Mouse (Mus musculus) spleen, postnatal 14 days (tissue): ENCODE results near the gene Chrna3.

Source experiments
- DNase-seq, 2 experiments: peaks; one replicate each; pipeline ENCODE4 v3.0.0; 2021 to 2022; ENCODE audit warnings: low spot score in 2 of 2

The Chrna3 gene

DNA sequence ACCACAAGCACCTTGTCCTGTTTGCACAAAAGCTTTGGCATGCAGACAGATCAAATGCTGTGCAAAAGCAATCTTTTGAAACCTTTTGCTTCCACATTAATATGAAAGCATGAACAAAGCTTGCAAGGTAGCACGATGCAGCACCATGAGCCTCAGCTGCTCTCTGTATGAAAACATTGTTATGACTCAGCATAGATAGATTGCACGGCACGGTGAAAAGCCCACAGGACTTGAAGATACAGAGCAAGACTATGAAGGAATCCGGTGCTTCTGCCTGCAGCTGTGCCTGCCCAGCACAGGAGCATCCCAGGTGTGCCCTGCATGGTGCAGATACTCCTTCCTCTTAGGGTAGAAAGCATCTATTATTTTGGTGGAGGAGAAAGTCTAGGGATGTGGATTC is 22.8 kb downstream of the Chrna3 start:
- DNase-seq = no peak

DNA sequence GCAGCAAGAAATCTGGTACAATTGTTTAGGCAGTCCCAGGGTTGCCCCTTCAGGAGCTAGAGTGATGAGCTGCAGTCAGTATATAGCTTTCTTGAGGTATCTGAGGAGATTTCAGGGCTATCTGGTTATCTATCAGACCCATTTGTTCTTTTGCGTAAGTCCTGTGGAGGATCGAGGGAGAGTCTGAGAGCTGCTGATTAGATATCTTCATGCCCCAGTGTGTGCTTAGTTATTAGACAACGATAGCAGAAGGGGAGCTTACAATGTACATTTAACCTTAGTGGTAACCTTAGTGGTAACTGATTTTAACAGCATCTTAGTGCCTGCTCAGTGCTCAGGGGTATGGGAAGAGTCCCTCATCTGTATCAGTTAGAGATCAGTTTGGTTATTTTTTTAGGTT is 30.7 kb downstream of the Chrna3 start:
- DNase-seq = no peak

DNA sequence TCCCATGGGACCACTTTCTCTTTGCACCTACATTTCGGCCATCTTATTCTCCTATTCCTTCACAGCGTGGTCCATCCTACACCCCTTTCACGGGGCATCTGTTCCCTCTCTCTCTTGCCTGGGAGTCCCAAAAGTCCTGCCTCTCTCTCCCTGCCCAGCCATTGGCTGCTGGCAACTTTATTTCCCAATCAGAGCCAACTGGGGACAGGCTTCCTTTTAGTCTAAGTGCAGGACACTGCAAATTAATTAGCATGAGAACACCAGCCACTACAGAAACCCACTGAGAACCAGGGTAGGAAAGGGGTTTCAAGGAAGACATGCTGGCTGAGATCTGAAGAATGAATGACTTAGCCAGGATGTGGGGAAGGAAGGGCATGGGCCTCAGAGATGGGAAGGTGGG is 32.0 kb downstream of the Chrna3 start:
- no peak for DNase-seq

DNA sequence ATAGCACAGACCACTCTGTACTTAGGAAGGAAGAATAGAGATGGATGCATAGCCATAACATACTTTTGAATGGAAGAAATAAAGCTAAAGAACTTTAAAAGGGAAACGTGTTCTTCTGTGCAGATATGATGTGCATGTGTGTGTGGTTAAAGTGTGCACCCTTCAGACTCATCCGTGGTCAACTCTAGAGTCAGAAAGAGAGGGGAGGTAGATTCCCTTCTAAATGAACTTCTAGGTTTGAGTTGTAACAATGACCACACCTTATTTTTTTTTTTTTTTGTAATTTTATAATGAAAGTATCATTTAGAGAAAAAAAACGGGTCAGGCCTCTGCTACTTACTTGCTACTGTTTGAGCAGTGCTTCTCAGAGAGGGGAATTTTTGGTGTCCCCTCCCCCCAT is 36.0 kb downstream of the Chrna3 start:
- no peak for DNase-seq

DNA sequence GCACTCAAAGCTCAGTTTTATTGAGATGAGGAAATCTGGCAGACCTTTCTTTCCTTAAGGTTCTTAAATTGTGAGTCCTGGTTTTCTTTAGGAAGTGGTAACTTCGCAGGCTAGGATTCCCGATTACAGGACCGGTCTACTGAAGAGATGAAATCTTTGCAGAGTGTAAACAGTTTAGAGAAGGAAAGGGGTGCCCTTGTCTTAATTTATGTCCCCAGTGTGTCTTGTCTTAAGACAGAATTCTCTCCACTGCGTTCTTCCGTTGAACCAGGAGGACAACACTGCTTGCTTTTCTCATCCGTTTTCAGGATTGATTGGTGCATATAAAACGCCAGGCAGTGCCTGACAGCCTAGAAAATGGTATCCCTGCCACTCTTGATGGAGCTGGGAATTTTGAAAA is 44.0 kb downstream of the Chrna3 start:
- no peak for DNase-seq

DNA sequence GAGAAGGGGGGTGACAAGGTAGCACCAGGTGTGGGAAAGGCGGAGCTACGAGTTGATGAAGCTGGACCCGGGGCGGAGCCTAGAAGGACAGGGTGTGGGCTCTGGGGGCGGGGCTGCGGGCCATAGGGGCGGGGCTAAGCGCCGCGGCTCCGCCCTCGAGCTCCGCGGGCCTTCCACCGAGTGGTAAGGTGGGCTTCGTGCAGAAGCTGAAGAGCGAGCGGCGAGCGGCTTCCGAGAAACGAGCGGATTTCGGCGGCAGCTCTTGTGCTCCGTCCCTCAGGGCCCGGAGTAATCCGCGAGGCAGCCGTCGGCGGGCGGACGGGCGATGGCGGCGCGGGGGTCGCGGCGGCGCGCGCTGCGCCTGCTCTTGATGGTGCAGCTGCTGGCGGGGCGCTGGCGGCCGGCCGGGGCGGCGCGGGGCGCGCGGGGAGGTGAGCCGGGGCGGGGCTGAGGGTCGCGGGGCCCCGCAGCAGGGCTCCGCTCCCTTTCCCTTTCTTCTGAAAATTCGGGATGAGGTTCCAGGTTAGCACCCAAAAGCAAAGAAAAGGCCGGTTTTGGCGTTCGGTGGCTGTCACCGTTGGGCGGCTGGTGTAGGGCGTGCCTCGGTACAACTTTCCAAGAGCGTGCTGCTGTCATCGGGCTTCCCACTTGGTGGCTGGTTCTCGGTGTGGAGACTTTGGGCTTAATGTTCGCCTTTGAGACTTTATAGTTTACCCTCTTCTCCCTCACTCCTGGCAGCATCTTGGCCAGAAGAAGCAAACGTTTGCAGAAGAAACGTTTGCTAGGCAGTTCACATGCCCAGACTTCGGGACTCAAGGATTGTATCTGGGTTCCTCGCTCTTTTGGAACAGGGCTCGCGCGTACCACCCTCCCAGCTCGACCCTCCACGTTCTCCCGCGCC is 44.8 kb downstream of the Chrna3 start:
- DNase-seq = no peak

DNA sequence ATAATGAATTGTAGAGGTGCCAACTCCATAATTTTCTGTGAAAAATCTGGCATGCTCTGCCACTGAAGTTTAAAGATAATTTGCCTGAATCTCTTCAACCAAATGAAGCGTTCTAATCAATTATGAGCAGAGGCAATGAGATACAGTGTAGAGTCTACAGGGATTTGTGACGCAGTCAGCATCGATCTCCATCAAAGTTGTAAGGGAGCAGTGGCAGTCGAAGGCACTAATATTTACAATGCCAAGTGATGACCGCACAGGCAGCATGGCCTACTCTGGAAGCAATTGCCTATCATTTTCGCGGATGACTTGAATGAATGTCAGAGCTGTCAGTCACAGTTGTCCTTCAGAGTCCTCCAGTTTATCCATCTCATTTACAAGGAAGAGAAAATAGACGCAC is 45.7 kb downstream of the Chrna3 start, which contains the start of gene Chrna5:
Gene Chrna5 (plus strand): TSS at position 207 of the 400 bp plus-strand sequence.
- DNase-seq = no peak

DNA sequence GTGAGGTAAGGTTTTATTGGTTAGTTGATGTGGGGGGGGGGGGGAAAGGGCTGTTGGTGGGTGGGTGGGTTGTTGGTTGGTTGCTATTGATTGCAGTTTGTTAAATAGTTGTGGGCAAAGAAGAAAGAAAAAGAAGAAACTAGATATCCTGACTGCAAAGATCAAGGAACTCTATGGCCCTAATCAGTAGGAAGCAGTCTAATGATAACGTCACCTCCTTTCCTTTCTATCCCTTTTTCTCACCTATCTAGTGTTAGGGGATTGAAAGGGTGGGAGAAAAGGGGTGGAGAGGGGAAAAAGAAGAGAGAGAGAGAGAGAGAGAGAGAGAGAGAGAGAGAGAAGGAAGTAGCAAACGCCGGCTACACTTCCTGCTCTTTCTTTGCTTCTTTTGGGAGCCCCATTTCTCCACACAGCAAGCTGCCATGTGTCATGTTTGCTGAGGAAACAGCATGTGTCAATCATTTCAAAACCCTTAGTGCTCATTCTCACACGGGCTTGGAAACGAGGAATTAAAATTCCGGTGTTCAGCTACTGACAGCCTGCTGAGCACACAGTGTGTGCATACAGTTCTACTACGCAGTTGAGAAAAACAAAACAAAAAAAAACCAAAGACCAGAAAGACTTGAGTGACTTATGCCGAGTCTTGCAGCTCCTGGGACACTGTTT is 56.3 kb downstream of the Chrna3 start:
- DNase-seq = no peak

DNA sequence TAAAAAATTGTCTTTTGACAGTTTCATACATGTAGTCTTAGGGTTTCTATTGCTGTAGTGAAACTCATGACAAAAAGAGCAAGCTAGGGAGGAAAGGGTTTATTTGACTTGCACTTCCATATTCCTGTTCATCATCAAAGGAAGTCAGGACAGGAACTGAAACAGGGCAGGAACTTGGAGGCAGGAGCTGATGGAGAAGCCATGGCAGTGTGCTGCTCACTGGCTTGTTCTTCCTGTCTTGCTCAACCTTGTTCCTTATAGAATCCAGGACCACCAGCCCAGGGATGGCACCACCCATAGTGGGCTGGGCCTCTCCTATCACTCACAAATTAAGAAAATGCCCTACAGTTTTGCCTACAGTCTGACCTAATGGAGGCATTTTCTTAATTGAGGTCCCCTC is 62.7 kb downstream of the Chrna3 start:
- no peak for DNase-seq

DNA sequence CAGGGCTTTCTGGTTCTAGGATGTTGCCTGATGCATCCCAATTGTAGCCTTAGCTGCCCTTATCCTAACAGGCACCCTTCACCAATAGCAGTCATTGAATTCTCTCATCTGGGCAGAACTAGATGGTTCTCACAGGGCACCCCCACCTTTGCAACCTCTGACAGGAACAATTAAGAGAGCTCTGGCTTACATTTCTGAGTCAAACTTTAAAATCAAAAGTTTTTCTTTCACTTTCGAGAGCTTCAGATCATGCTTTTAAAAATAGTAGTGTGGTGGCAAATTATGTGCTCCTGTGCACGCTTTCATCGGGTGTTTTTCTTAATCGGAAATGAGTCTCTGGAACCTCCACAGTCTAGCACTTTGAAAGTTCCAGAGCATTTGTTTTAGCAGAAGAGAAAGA is 65.3 kb downstream of the Chrna3 start:
- no peak for DNase-seq
